Mouse (Mus musculus): ENCODE results near the gene Cfhr2. TPM values are rescaled to one million over a fixed set of nuclear protein-coding genes. Genes with fewer than 3 reads are reported as not detected.
"Not testable (repeated sequence)": the region's sequence is repeated elsewhere in the genome, so short reads cannot be mapped to it uniquely, and the experiment has no call there.

The Cfhr2 gene
- polyA plus RNA-seq (2015; fragmentation: Nextera tagmentation; extraction: Ambion mirVana): 1.5 and 1.8 TPM in 2 replicates

- Histone ChIP-seq H3K9ac (no peak within 1 kb of the TSS), H3K27me3 (no peaks in the 10 kb centered on the region), H3K27ac (no peak within 1 kb of the TSS), H3K9me3 (replicated peaks) (no peaks in the 10 kb centered on the region), H3K4me3 (replicated peaks) (no peak within 1 kb of the TSS), H3K36me3 (no peaks in the 10 kb centered on the region), H3K4me1 (replicated peaks) (no peaks in the 10 kb centered on the region), H3K4me2 (no peak within 1 kb of the TSS)
- no peak for DNase-seq
- ATAC-seq (ENCODE audit: low read depth): no peak
- 47% methylated on average over 1 of the region's 1 CpGs for WGBS (ENCODE audit: insufficient replicate concordance)
Observed at GRCm38 (mm10) chr1:139858548-139858947, at the start of gene Cfhr2. Cfhr2 (minus strand) TSS chr1:139858702.

- no peaks in the 10 kb centered on the region for H3K27me3 ChIP-seq
- no peak overlapping the region for H3K27ac ChIP-seq
- no peak overlapping the region for H3K9ac ChIP-seq
- ATAC-seq (ENCODE audit: low read depth) (no peak), DNase-seq (no peak)
- H3K4me1 ChIP-seq (replicated peaks): no peaks in the 10 kb centered on the region
- H3K4me2 ChIP-seq: no peak overlapping the region
- no peaks in the 10 kb centered on the region for H3K9me3 ChIP-seq (replicated peaks)
- H3K36me3 ChIP-seq: no peaks in the 10 kb centered on the region
- no peak overlapping the region for H3K4me3 ChIP-seq (replicated peaks)
Observed at GRCm38 (mm10) chr1:139863751-139864150, 5.2 kb upstream of the Cfhr2 start.

- no peaks in the 10 kb centered on the region for H3K36me3 ChIP-seq
- no peak for DNase-seq
- no peaks in the 10 kb centered on the region for H3K4me1 ChIP-seq (replicated peaks)
- H3K27me3 ChIP-seq: no peaks in the 10 kb centered on the region
- no peak for ATAC-seq (ENCODE audit: low read depth)
- no peak overlapping the region for H3K4me3 ChIP-seq (replicated peaks)
- no peak overlapping the region for H3K9ac ChIP-seq
- no peak overlapping the region for H3K27ac ChIP-seq
- H3K4me2 ChIP-seq: no peak overlapping the region
- H3K9me3 ChIP-seq (replicated peaks): no peaks in the 10 kb centered on the region
Observed at GRCm38 (mm10) chr1:139860176-139860575, 1.7 kb upstream of the Cfhr2 start.

GRCm38 (mm10) chr1:139839699-139840098 lies 18.8 kb downstream of the Cfhr2 start:
- H3K36me3 ChIP-seq: no peaks in the 10 kb centered on the region
- ATAC-seq (ENCODE audit: low read depth) (no peak), DNase-seq (no peak)
- H3K9ac ChIP-seq: no peak overlapping the region
- no peaks in the 10 kb centered on the region for H3K27me3 ChIP-seq
- H3K4me1 ChIP-seq (replicated peaks): no peaks in the 10 kb centered on the region
- H3K4me3 ChIP-seq (replicated peaks): no peak overlapping the region
- 58% methylated on average over 7 of the region's 7 CpGs for WGBS (ENCODE audit: insufficient replicate concordance)
- H3K27ac ChIP-seq: no peak overlapping the region
- H3K9me3 ChIP-seq (replicated peaks): peaks cover 4% of the 10 kb centered on the region; the same call in 1 of the 2 replicates
- H3K4me2 ChIP-seq: no peak overlapping the region

GRCm38 (mm10) chr1:139839290-139839689 lies 19.2 kb downstream of the Cfhr2 start:
- DNase-seq (no peak), ATAC-seq (ENCODE audit: low read depth) (no peak)
- no peak overlapping the region for H3K4me3 ChIP-seq (replicated peaks)
- H3K27ac ChIP-seq: no peak overlapping the region
- H3K9ac ChIP-seq: no peak overlapping the region
- WGBS (ENCODE audit: insufficient replicate concordance): 72% methylated on average over 2 of the region's 2 CpGs
- H3K27me3 ChIP-seq: no peaks in the 10 kb centered on the region
- H3K4me1 ChIP-seq (replicated peaks): no peaks in the 10 kb centered on the region
- H3K36me3 ChIP-seq: no peaks in the 10 kb centered on the region
- H3K9me3 ChIP-seq (replicated peaks): peaks cover 4% of the 10 kb centered on the region; the same call in 1 of the 2 replicates
- H3K4me2 ChIP-seq: no peak overlapping the region

GRCm38 (mm10) chr1:139808594-139808993 lies 49.9 kb downstream of the Cfhr2 start:
- no peak overlapping the region for H3K27ac ChIP-seq
- H3K4me2 ChIP-seq: no peak overlapping the region
- no peaks in the 10 kb centered on the region for H3K36me3 ChIP-seq
- no peak overlapping the region for H3K9ac ChIP-seq
- no peaks in the 10 kb centered on the region for H3K9me3 ChIP-seq (replicated peaks)
- no peaks in the 10 kb centered on the region for H3K27me3 ChIP-seq
- DNase-seq: no peak
- no peaks in the 10 kb centered on the region for H3K4me1 ChIP-seq (replicated peaks)
- H3K4me3 ChIP-seq (replicated peaks): no peak overlapping the region
- no peak for ATAC-seq (ENCODE audit: low read depth)

- H3K27ac ChIP-seq: no peak within 1 kb of the TSS
- H3K27me3 ChIP-seq: no peaks in the 10 kb centered on the region
- H3K4me2 ChIP-seq: no peak within 1 kb of the TSS
- DNase-seq (no peak), ATAC-seq (ENCODE audit: low read depth) (no peak)
- H3K4me3 ChIP-seq (replicated peaks): no peak within 1 kb of the TSS
- WGBS (ENCODE audit: insufficient replicate concordance): 70% methylated on average over 1 of the region's 1 CpGs
- no peaks in the 10 kb centered on the region for H3K4me1 ChIP-seq (replicated peaks)
- H3K9me3 ChIP-seq (replicated peaks): no peaks in the 10 kb centered on the region
- no peaks in the 10 kb centered on the region for H3K36me3 ChIP-seq
- H3K9ac ChIP-seq: no peak within 1 kb of the TSS
Observed at GRCm38 (mm10) chr1:139781143-139781542, 77.4 kb downstream of the Cfhr2 start, which contains the start of gene Gm4788. Gm4788 (minus strand) TSS chr1:139781243.

GRCm38 (mm10) chr1:139769913-139770312 lies 88.6 kb downstream of the Cfhr2 start:
- not testable (repeated sequence) for H3K27me3 ChIP-seq; H3K4me2 ChIP-seq; H3K9ac ChIP-seq; H3K4me1 ChIP-seq (replicated peaks); H3K27ac ChIP-seq; ATAC-seq (ENCODE audit: low read depth); H3K36me3 ChIP-seq; DNase-seq; H3K4me3 ChIP-seq (replicated peaks); H3K9me3 ChIP-seq (replicated peaks)
- WGBS (ENCODE audit: insufficient replicate concordance): 72% methylated on average over 3 of the region's 3 CpGs

Other genes starting within 250 kb of the Cfhr2 start
- 0.03 and 0.06 TPM in 2 replicates for gene Gm4788, start 77.5 kb downstream of the Cfhr2 start, polyA plus RNA-seq (2015; fragmentation: Nextera tagmentation; extraction: Ambion mirVana)

Measured in liver, embryonic 13.5 days (tissue).